Mouse (Mus musculus): ENCODE results near the gene Slc5a5. TPM values are rescaled to one million over a fixed set of nuclear protein-coding genes. Genes with fewer than 3 reads are reported as not detected.
A peak's percentile ranks its signal among the peaks of the same experiment; 100 is the strongest.

Gene Slc5a5
- polyA plus RNA-seq, 1 experiment from 2014 or later, result 0.08 TPM

DNA sequence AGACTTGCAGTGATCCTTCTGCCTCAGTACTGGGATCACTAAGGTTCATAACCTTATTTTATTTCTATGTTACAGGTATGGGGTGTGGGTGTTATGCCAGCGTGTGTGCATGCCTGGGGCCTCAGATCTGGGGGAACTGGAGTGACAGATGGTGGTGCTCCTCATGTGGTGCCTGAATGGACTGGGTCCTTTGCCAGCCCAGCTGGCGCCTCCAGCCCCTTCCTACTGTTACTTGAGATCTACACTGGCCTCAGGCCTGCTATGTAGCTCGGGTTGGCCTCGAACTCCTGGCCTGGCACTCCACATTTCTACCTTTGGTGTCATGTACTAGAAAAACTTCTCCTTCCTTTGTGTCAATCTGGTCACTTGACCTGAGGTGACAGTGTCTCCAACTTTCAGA, 8.4 kb downstream of the Slc5a5 start:
- no peak for TF ChIP-seq CTCF (IDR thresholded peaks at IDR 0.05)
- POLR2A ChIA-PET, result no interaction called here
- in situ Hi-C loops (cut with MboI; ENCODE audit: low pct_unique_long_range_greater_than_20kb), result loop anchor here (25.0 kb wide), 1 partner anchor 478 kb away; the partner anchor contains the start of genes Ocel1 and Use1
- ATAC-seq (no peak), DNase-seq (ENCODE audit: low read depth, low spot score) (no peak)
- no peaks in the 10 kb centered on the region for H3K27me3 ChIP-seq
- CTCF ChIA-PET, result no interaction called here

DNA sequence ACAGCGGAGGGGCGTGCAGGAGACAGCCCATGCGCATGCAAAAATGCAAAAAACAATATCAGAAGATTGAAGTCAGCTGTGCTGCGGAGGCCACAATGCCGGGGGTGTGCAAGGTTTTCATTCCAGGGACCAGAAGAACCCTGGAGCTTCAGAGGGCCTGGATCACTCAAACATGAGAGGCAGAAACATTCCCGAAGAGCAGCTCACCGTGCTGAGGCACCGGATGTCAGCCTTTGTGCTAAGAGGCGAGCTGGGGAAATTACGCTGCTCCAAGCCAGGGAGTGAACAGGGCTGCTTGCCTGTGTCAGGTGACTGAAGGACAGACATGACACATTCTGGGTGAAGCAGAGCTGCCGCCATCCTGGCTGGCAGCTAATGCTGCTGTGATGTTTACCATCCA, 12.0 kb downstream of the Slc5a5 start:
- ATAC-seq (peak; percentile 60), DNase-seq (ENCODE audit: low read depth, low spot score) (peak; percentile 60)
- POLR2A ChIA-PET, result interaction anchor here (1.1 to 1.7 kb wide), 4 partner anchors 11 to 16 kb away, joined by 4 to 13 read pairs (median 7); partner anchors contain the start of genes Rpl18a and Slc5a5
- no peaks in the 10 kb centered on the region for H3K27me3 ChIP-seq
- in situ Hi-C loops (cut with MboI; ENCODE audit: low pct_unique_long_range_greater_than_20kb), result loop anchor here (25.0 kb wide), 1 partner anchor 482 kb away; the partner anchor contains the start of genes Ocel1 and Use1
- TF ChIP-seq CTCF (IDR thresholded peaks at IDR 0.05), result no peak
- CTCF ChIA-PET, result interaction anchor here (1.4 to 3.1 kb wide), 5 partner anchors 11 to 45 kb away, joined by 3 to 17 read pairs (median 7); partner anchors contain the start of genes Arrdc2 and Rpl18a

DNA sequence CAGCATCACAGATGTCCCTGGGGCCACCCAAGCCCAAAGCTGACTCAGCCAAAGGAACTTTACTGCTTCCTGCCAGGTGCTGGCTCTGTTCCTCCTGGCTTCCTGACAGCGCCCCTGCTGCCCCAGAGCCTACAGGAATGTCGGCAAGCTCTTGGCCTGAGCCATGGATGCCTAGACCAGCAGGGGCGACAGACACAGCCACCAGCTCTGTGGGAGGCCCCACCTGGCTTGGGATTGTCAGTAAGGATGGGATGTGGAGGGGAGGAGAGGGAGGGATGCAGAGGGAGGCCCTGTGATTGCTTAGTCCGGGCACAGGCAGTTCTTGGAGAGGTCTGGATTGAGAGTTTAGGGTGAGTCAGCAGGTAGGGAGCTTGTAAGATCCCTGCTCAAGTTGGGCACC, 12.4 kb downstream of the Slc5a5 start:
- no peak for TF ChIP-seq CTCF (IDR thresholded peaks at IDR 0.05)
- in situ Hi-C loops (cut with MboI; ENCODE audit: low pct_unique_long_range_greater_than_20kb), result loop anchor here (25.0 kb wide), 1 partner anchor 482 kb away; the partner anchor contains the start of genes Ocel1 and Use1
- CTCF ChIA-PET, result interaction anchor here (1.4 to 3.1 kb wide), 5 partner anchors 10 to 46 kb away, joined by 3 to 17 read pairs (median 7); partner anchors contain the start of genes Arrdc2 and Rpl18a
- peak; percentile 53 for DNase-seq (ENCODE audit: low read depth, low spot score)
- POLR2A ChIA-PET, result interaction anchor here (1.0 to 1.7 kb wide), 5 partner anchors 10 to 17 kb away, joined by 3 to 13 read pairs (median 5); partner anchors contain the start of genes Rpl18a and Slc5a5
- no peaks in the 10 kb centered on the region for H3K27me3 ChIP-seq
- peak; percentile 67 for ATAC-seq

DNA sequence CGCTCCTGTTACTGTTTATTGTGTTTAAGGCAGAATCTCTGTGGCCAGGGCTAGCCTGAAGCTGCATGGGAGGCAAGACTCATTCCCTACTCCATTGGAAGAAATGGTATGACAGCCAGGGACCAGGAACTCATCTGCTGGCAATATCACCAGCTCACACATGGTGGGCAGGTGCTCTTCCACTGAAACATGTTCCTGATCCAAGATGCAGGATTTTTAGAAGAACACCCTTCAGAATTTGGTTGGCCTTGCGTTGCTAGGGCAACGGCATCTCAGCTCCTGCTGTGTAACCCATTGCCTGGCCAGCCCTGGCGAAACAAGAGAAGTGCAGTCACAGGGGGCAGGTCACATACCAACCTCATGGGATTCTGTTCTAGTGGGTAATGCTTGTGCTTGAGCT, 13.1 kb downstream of the Slc5a5 start:
- in situ Hi-C loops (cut with MboI; ENCODE audit: low pct_unique_long_range_greater_than_20kb), result loop anchor here (25.0 kb wide), 1 partner anchor 483 kb away; the partner anchor contains the start of genes Ocel1 and Use1
- ChIA-PET CTCF (interaction anchor here (1.4 to 3.1 kb wide), 4 partner anchors 10 to 46 kb away, joined by 3 to 17 read pairs (median 10); partner anchors contain the start of genes Arrdc2 and Rpl18a), POLR2A (interaction anchor here (1.0 to 1.7 kb wide), 4 partner anchors 10 to 17 kb away, joined by 3 to 13 read pairs (median 4); partner anchors contain the start of genes Rpl18a and Slc5a5)
- no peaks in the 10 kb centered on the region for H3K27me3 ChIP-seq
- no peak for DNase-seq (ENCODE audit: low read depth, low spot score)
- TF ChIP-seq CTCF (IDR thresholded peaks at IDR 0.05), result no peak
- ATAC-seq, result peak; percentile 11

DNA sequence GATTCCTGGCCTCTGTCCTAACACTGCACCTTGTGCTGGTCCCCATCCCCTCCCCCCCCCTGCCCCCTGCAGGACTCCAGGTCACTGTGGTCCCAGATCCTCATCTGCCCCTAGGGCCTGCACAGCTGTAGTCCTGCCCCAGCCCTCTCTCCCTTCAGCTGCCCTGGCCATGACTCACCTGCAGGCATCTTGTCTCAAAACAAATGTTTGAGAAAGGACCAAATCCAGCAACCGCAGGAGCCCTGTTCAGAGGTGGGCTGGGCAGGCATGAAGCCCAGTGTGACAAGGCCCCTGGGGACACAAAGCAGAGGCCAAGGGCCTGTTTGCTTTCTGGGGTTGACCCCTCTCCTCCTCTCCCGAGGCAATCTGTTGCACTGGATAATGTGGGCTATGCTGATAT, 14.4 kb downstream of the Slc5a5 start:
- DNase-seq (ENCODE audit: low read depth, low spot score), result peak; percentile 54

DNA sequence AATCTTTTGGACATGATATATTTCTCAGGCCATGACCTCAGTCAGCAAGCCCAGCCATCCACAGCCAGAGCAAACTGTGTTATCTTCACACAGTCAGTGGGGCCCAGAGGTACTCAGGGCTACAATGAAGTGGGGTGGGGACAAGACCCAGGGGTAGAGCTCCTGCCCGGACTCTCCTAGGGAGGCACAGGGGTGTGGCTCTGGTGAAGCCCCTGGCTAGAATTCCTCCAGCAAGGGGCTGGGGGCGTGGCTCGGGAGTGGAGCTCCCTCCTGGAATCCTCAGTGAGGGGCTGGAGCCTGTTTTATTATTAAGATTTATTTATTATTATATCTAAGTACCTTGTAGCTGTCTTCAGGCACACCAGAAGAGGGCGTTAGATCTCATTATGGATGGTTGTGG, 16.2 kb downstream of the Slc5a5 start:
- ChIA-PET CTCF (interaction anchor here (0.6 to 3.7 kb wide), 5 partner anchors 15 to 88 kb away, joined by 3 to 27 read pairs (median 4); partner anchors contain the start of genes Rpl18a and Slc5a5), POLR2A (interaction anchor here (0.7 to 1.1 kb wide), 2 partner anchors 11 to 18 kb away, joined by 3 read pairs; no protein-coding TSS in a partner anchor)
- no peak for DNase-seq (ENCODE audit: low read depth, low spot score)
- H3K27me3 ChIP-seq, result no peaks in the 10 kb centered on the region
- ATAC-seq, result no peak
- in situ Hi-C loops (cut with MboI; ENCODE audit: low pct_unique_long_range_greater_than_20kb), result loop anchor here (25.0 kb wide), 1 partner anchor 486 kb away; the partner anchor contains the start of genes Ocel1 and Use1
- no peak for TF ChIP-seq CTCF (IDR thresholded peaks at IDR 0.05)

More for the DNA sequence above, 14.4 kb downstream of the Slc5a5 start:
- POLR2A ChIA-PET, result no interaction called here
- ATAC-seq, result no peak
- CTCF ChIA-PET, result interaction anchor here (0.8 to 3.7 kb wide), 3 partner anchors 16 to 19 kb away, joined by 3 to 27 read pairs (median 17); partner anchors contain the start of gene Rpl18a
- in situ Hi-C loops (cut with MboI; ENCODE audit: low pct_unique_long_range_greater_than_20kb), result loop anchor here (25.0 kb wide), 1 partner anchor 484 kb away; the partner anchor contains the start of genes Ocel1 and Use1
- H3K27me3 ChIP-seq, result no peaks in the 10 kb centered on the region
- no peak for TF ChIP-seq CTCF (IDR thresholded peaks at IDR 0.05)

DNA sequence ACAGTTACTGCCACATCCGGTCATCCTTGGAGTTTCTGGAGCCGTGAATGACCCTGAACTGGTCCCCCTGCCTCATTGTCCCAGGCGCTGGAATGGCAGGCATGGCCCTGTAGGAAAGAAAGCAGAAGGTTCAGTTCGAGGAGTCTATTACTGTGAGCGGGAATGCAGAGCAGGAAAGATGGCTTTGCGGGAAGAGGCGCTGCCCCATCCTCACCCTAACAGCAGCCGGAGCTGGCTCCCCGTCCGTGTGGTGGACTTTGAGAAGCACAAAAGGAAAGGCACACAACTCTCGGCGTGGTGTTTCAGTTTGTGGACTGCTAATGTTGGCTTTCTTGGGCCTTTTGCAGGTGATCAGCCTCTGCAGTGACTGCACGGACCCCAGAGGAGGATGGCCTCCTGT, 18.1 kb downstream of the Slc5a5 start:
- in situ Hi-C loops (cut with MboI; ENCODE audit: low pct_unique_long_range_greater_than_20kb), result no loop called here
- no peak for DNase-seq (ENCODE audit: low read depth, low spot score)
- no peak for ATAC-seq
- no peak for TF ChIP-seq CTCF (IDR thresholded peaks at IDR 0.05)
- H3K27me3 ChIP-seq, result no peaks in the 10 kb centered on the region
- ChIA-PET CTCF (interaction anchor here (3.7 kb wide), 1 partner anchor 23 kb away, joined by 27 read pairs; the partner anchor contains the start of gene Rpl18a), POLR2A (no interaction called here)

DNA sequence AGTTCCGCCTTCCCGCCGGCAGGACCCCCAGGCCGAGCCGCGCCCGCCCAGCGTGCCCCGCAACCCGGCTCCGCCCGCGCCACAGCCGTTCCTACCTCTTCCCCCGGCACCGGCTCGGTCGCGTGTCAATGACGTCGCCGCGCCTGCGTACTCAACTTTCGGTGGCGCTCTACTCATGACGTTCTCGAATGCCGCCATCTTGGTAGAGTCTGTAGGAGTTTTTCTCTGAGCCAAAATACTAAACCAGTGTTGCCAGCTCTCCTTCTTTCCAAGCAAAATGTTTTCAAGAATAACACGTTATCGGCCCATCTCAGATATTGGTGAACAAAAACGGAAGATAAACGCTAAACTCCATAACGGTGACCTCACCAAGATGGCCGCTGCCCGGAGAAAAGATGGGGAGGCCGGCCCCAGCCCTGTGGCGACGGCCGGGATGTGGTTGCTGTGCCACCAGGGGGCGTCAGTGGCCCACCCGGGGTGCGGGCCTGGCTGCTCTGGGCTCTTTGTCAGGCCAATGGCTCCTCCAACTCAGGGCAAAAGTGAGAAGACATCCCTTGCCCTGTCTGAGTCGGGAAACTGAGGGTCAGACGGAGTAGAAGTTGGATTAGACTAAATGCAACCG, 19.1 kb downstream of the Slc5a5 start, which contains the start of gene Ccdc124:
Ccdc124 (minus strand) TSS at position 572 of the 622 bp plus-strand sequence.
- CTCF ChIA-PET, result interaction anchor here (0.7 to 3.1 kb wide), 9 partner anchors 16 to 145 kb away, joined by 3 to 17 read pairs (median 3); partner anchors contain the start of gene Rpl18a
- POLR2A ChIA-PET, result interaction anchor here (0.9 to 1.0 kb wide), 2 partner anchors 18 to 32 kb away, joined by 3 to 4 read pairs; partner anchors contain the start of gene Map1s
- in situ Hi-C loops (cut with MboI; ENCODE audit: low pct_unique_long_range_greater_than_20kb), result no loop called here
- DNase-seq (ENCODE audit: low read depth, low spot score), result peak; percentile 70
- TF ChIP-seq CTCF (IDR thresholded peaks at IDR 0.05), result no peak
- peak; percentile 55 for ATAC-seq
- H3K27me3 ChIP-seq, result no peaks in the 10 kb centered on the region

DNA sequence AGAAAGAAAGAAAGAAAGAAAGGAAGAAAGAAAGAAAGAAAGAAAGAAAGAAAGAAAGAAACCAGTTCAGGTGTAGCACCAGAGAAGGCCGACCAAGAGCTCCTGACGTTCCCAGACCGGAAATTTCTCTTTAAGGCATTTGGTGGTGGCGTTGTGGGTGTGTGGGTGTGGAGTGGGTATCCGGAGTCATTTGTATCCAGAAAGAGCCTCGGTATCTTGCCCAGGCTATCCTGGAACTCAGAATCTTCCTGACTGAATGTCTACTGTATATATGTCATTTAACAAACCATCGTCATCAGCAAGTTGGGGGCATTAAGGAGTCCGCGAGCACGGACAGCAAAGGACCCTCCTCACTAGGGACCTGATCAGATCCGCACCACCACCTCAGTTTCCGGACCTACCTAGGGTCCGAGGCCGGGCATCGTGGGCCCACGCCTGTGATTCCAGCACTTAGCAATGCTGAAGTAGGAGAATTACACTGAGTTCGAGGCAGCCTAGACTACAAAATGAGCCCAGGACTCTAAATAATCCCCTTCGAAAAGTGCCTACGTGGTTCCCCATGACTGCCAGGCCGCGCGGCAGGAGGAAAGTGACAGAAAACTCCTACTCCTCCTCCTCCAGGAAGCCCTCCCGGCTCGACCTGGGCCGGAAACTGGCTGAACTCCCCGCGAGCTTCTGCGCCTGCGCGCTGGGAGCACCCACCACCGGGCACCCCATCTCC, 19.8 kb downstream of the Slc5a5 start:
- no peak for DNase-seq (ENCODE audit: low read depth, low spot score)
- no peak for ATAC-seq
- H3K27me3 ChIP-seq, result no peaks in the 10 kb centered on the region
- no peak for TF ChIP-seq CTCF (IDR thresholded peaks at IDR 0.05)
- in situ Hi-C loops (cut with MboI; ENCODE audit: low pct_unique_long_range_greater_than_20kb), result no loop called here
- CTCF ChIA-PET, result interaction anchor here (0.7 to 3.1 kb wide), 9 partner anchors 15 to 144 kb away, joined by 3 to 17 read pairs (median 3); partner anchors contain the start of gene Rpl18a
- POLR2A ChIA-PET, result interaction anchor here (0.9 to 1.2 kb wide), 4 partner anchors 16 to 33 kb away, joined by 3 to 4 read pairs (median 3); partner anchors contain the start of gene Map1s

All from Patski (cell line).